Mouse (Mus musculus) limb, embryonic 12.5 days (tissue): ENCODE results near the gene Enthd1. TPM values are rescaled to one million over a fixed set of nuclear protein-coding genes. Genes with fewer than 3 reads are reported as not detected.
"Not testable (repeated sequence)": the region's sequence is repeated elsewhere in the genome, so short reads cannot be mapped to it uniquely, and the experiment has no call there.

ENCODE experiments used
- ATAC-seq: fragments of 200-750 bp; cut with Nextera tagmentation; 2 replicates; pipeline ENCODE4 v1.8.0; 2017; ENCODE audit warnings: low read depth, moderate TSS enrichment; ENCODE audit not compliant: insufficient number of reproducible peaks, insufficient read depth, low FRiP score, low TSS enrichment
- H3K27ac ChIP-seq: fragments of 300-500 bp; sonication (generic); 2 replicates; pipeline ENCODE4 v1.5.1; 2016; ENCODE audit warnings: mild to moderate bottlenecking, moderate library complexity
- H3K27me3 ChIP-seq: fragments of 300-500 bp; sonication (generic); 2 replicates; pipeline ENCODE4 v1.6.1; 2016; ENCODE audit warnings: mild to moderate bottlenecking, moderate library complexity
- H3K36me3 ChIP-seq: fragments of 300-500 bp; sonication (generic); 2 replicates; pipeline ENCODE4 v1.6.1; 2016; ENCODE audit warnings: mild to moderate bottlenecking, moderate library complexity
- H3K4me1 ChIP-seq: fragments of 300-500 bp; sonication (generic); replicated peaks from 2 replicates; pipeline ENCODE4 v1.6.1; 2016
- H3K4me2 ChIP-seq: fragments of 300-500 bp; sonication (generic); 2 replicates; pipeline ENCODE4 v1.6.1; 2016; ENCODE audit warnings: mild to moderate bottlenecking, moderate library complexity
- H3K4me3 ChIP-seq: fragments of 300-500 bp; sonication (generic); replicated peaks from 2 replicates; pipeline ENCODE4 v1.5.1; 2016; ENCODE audit warnings: mild to moderate bottlenecking
- H3K9ac ChIP-seq: fragments of 300-500 bp; sonication (generic); replicated peaks from 2 replicates; pipeline ENCODE4 v1.6.1; 2016; ENCODE audit warnings: mild to moderate bottlenecking, moderate library complexity
- H3K9me3 ChIP-seq: fragments of 300-500 bp; sonication (generic); 2 replicates; pipeline ENCODE4 v1.6.1; 2016; ENCODE audit warnings: mild to moderate bottlenecking, moderate library complexity
- WGBS: fragments of 180-500 bp; shearing (Covaris S2); methylation state at CpG from one replicate; pipeline ENCODE4 v1.1.7; 2016; 5-methylcytosine and 5-hydroxymethylcytosine counted together
- polyA plus RNA-seq: library from polyadenylated mRNA; unstranded; fragments of >200 nt; fragmentation: Nextera tagmentation; extraction: Ambion mirVana; gene quantifications from 2 replicates; pipeline ENCODE4 v1.2.1, GENCODE M21; 2016

The Enthd1 gene
- polyA plus RNA-seq, 1 experiment from 2014 or later = not detected

DNA sequence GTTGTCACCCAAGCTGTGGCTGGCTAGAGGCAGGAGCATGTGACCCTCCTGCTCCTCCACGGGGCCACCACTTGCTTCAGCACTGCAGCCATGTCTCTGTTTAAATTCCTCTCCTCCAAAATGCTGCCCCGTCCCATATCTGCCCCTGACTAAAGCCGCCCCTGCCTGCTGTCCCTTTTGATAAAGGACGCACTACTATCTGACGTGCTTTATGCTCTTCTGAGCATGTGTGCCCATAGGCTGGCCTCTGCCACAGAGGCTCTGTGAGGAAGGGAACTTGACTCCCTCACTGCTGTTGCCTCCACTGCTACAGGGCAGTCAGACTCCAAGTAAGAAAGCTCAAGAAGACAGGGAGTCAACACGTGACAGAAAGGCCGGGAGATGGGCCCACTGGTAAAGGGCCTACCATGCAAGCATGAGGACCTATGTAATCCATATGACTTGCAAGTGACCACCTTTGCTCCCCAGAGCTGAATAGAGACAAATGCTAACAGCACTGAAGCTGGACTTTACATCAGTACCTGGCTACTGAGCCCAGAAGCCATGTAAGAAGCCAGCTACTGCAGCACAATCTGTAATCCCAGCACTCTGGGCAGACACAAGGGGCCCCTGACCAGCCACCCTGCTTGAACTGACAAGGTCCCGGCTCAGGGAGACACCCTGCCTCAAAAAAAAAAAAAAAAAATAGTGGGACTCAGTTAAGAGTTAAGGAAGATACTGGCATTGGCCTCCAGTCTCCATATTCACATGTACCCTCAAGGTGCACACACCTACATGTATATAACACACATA lies 32.5 kb downstream of the Enthd1 start:
- H3K4me2 ChIP-seq = no peak overlapping the region
- no peak overlapping the region for H3K9ac ChIP-seq
- no peaks in the 10 kb centered on the region for H3K9me3 ChIP-seq
- H3K36me3 ChIP-seq = no peaks in the 10 kb centered on the region
- 0 out of 2 replicates have a peak, but pooled peaks cover 4% of the 10 kb centered on the region for H3K27me3 ChIP-seq
- H3K27ac ChIP-seq = no peak overlapping the region
- no peak overlapping the region for H3K4me3 ChIP-seq
- 83% methylated on average over 8 of the region's 8 CpGs for WGBS
- ATAC-seq = no peak
- H3K4me1 ChIP-seq = no peaks in the 10 kb centered on the region

DNA sequence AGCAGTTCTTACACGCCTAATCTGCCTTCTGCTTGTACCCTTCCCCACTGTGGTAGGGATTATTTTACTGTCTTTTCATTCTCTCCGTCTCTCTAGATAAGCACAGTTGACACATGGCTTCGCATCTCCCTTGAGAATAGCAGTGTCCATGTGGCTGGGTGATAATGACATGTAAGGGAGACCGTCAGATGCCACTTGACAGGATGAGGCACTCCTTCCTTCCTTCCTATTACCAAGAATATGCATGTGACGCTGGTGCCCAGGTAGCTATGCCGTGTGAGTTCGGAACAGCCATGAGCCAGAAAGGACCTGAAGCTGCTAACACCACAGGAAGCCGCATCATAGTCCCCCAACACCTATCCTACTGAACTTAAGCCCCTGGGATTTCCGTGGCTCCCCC lies 33.9 kb downstream of the Enthd1 start:
- H3K4me1 ChIP-seq = no peaks in the 10 kb centered on the region
- no peak overlapping the region for H3K27ac ChIP-seq
- H3K36me3 ChIP-seq = no peaks in the 10 kb centered on the region
- H3K4me2 ChIP-seq = no peak overlapping the region
- 0 out of 2 replicates have a peak, but pooled peaks cover 4% of the 10 kb centered on the region for H3K27me3 ChIP-seq
- ATAC-seq = no peak
- no peaks in the 10 kb centered on the region for H3K9me3 ChIP-seq
- no peak overlapping the region for H3K4me3 ChIP-seq
- WGBS = 85% methylated on average over 9 of the region's 9 CpGs
- no peak overlapping the region for H3K9ac ChIP-seq

DNA sequence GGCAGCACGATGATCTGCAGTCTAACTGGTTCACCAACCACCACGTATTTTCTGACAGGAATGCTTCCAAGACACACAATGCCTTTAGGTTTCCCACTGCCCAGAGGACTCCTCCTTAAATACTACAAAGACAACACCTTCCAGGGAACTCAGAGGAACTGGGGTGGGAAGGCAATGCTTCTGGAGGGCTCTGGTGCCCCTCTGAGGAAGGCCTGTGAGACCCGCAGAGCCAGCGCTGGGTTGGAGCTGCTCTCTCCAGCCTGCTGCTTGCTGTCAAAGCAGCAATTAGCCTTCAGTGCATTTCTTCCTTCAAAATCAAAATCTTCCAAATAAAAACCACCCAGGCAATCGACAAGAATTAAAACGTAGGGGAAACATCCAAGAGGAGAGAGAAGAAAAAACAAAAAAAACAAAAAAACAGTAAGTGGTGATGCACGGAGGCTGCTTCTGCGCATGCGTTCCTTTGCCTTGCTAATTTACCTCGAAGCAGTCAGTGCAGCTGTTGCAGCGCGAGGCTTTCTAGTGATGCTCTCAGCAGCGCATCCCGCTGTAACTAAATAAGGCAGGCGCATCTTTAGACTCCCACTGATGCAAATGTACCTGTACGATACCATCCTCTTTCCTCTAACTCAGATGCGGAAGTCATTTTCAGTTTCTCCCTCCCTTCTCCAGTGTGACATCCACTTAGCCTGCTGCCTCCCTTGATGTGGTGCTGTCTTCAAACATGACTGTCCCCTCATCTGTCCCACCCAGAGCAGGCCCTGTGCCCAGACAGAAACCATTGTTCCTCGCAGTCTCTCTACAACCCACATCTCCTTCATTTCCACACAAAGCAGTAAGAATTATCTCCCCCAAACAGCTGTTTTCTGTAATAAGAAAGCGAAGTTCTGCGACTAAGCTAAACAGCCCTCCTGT lies 34.7 kb downstream of the Enthd1 start:
- no peak overlapping the region for H3K4me3 ChIP-seq
- 41% methylated on average over 20 of the region's 20 CpGs for WGBS
- H3K9me3 ChIP-seq = no peaks in the 10 kb centered on the region
- H3K4me2 ChIP-seq = peak overlapping the region; percentile 31; the same call in 1 of the 2 replicates
- H3K4me1 ChIP-seq = no peaks in the 10 kb centered on the region
- no peak for ATAC-seq
- H3K27ac ChIP-seq = no peak overlapping the region
- H3K9ac ChIP-seq = no peak overlapping the region
- H3K27me3 ChIP-seq = 0 out of 2 replicates have a peak, but pooled peaks cover 4% of the 10 kb centered on the region
- no peaks in the 10 kb centered on the region for H3K36me3 ChIP-seq

DNA sequence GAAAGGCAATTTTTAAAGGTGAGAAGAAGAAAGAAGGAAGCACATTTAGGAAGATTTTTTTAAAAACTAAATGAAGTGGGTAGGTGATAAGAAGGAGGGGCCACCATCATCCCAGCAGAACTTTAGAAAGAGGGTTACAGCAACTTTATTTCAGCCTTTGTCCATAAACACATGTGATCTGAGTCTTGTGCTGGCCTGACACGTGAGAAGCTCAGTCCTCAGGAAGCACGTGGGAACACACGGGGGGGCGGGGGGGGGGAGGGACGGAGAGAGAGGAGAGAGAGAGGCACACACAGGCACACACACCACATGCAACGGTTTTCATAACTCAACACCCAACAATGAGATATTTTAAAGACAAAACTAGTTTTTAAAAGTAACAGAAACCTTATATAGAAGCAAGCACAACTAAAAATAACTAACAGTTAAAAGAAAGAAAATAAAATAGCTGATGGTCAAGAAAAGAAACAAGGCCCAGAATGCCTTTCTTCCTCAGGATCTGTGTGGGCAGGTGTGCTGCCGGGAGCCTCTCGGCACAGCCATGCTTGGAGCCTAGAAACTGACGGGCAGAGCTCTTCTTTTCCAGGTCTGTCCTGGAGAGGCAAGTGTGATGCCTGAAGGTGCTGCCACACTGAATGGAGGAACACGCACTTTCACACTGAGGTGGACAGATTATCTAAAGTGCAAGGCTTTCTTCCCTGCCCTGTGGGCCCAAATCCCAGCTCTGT lies 43.1 kb downstream of the Enthd1 start:
- no peak overlapping the region for H3K4me3 ChIP-seq
- peak overlapping the region; percentile 69; the same call in 1 of the 2 replicates for H3K27ac ChIP-seq
- no peak overlapping the region for H3K9ac ChIP-seq
- H3K36me3 ChIP-seq = no peaks in the 10 kb centered on the region
- 36% methylated on average over 9 of the region's 10 CpGs for WGBS
- no peak for ATAC-seq
- H3K9me3 ChIP-seq = no peaks in the 10 kb centered on the region
- no peak overlapping the region for H3K4me2 ChIP-seq
- H3K4me1 ChIP-seq = peaks cover 30% of the 10 kb centered on the region
- no peaks in the 10 kb centered on the region for H3K27me3 ChIP-seq

DNA sequence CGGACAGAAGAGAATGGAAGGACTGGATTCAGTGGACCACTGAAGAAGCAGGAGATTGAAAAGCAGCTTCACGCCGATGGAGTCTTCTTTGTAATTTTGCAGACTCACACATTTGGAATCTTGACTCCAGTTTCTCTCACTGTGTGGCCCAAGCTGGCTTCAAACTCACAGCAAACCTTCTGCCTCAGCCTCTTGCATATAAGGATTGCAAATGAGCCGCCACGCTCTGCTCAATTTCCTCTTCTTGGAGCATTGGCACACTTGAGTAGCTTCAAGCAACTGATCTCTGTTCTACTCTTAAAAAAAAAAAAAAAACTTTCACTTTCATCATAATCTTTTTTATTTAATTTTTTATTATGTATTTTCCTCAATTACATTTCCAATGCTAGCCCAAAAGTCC lies 45.0 kb downstream of the Enthd1 start:
- no peak for ATAC-seq
- Histone ChIP-seq H3K4me1 (peaks cover 32% of the 10 kb centered on the region), H3K27me3 (no peaks in the 10 kb centered on the region), H3K36me3 (no peaks in the 10 kb centered on the region), H3K9ac (no peak overlapping the region), H3K4me2 (no peak overlapping the region), H3K9me3 (no peaks in the 10 kb centered on the region), H3K4me3 (no peak overlapping the region), H3K27ac (no peak overlapping the region)
- 93% methylated on average over 5 of the region's 5 CpGs for WGBS

DNA sequence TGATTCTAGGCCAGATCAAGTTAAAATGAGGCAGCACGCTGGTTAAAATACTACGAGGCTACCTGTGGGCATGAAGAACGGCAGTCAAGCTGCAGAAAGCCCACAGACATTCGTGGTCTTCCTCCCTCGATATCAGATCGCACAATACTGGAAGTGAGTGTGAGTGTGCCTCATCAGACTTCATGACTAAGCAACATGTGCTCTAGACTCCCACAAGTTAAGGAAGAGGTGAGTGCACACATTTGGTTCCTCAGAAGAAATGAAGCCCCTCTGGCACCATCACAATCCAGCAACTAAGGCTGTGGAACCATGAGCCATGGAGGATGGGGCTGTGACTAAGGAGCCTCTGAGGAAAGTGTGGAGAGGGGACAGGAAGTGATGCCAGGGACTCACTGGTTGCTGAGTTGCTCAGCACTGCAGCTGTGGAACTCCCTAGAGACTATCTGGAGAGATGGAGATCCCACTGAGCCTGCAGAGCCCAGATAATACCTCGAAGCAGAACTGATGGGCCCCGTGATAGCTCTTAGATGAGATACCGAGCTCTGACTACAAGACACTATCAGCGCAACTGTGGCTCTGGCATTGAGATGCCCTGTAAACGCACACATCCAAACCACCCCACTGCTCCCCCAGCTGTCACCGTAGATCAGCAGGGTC lies 46.3 kb downstream of the Enthd1 start:
- H3K36me3 ChIP-seq = no peaks in the 10 kb centered on the region
- no peak overlapping the region for H3K4me3 ChIP-seq
- H3K4me1 ChIP-seq = peaks cover 35% of the 10 kb centered on the region
- H3K9ac ChIP-seq = no peak overlapping the region
- H3K4me2 ChIP-seq = no peak overlapping the region
- 0 out of 2 replicates have a peak overlapping the region, but pooled peaks have one; percentile 53 for H3K27ac ChIP-seq
- 86% methylated on average over 12 of the region's 12 CpGs for WGBS
- H3K9me3 ChIP-seq = no peaks in the 10 kb centered on the region
- no peaks in the 10 kb centered on the region for H3K27me3 ChIP-seq
- no peak for ATAC-seq

DNA sequence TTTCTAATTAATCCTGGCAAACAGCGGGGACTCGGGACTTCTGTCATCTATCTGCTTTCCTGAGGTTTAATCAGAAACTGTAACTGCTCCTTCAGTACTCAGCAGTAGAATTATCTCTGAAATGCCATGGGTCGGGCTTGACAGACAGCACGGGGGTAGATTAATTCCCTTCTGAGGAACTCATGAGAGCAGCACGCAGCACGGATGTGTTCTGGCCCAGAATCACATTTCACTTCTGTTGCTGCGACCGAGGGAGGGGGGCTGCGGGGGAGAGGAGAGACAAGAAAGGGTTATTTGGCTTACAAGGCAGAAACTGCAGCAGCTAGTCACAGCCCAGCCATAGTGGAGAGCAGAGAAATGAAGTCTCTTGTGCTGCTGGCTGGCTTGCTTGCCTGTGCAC lies 47.0 kb downstream of the Enthd1 start:
- Histone ChIP-seq H3K4me3 (no peak overlapping the region), H3K4me1 (peaks cover 42% of the 10 kb centered on the region), H3K4me2 (peak overlapping the region; percentile 28), H3K36me3 (no peaks in the 10 kb centered on the region), H3K9me3 (no peaks in the 10 kb centered on the region), H3K27me3 (no peaks in the 10 kb centered on the region), H3K27ac (0 out of 2 replicates have a peak overlapping the region, but pooled peaks have one; percentile 53), H3K9ac (no peak overlapping the region; the same call in 1 of the 2 replicates)
- ATAC-seq = peak; percentile 64
- WGBS = 24% methylated on average over 9 of the region's 9 CpGs

DNA sequence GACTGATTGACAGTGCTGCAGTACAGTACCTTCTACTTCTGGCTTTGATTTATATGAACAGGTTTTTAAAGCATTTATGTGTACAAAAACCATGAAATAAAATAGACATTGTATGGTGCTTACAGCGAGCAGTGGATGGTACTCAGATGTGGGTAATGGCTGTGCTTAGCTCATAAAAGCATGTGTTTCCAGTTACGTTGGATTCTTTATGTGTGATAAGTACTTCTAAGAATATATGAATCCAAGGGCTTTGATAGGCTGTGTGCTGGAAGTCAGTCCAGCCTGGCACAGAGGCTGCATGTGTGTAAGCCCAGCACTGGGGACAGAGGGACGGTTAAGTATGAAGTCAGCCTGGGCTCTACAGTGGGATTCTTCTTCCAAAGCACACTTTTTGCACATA lies 48.4 kb downstream of the Enthd1 start:
- H3K4me1 ChIP-seq = peaks cover 35% of the 10 kb centered on the region
- H3K36me3 ChIP-seq = no peaks in the 10 kb centered on the region
- H3K9ac ChIP-seq = no peak overlapping the region
- ATAC-seq = no peak
- no peak overlapping the region for H3K4me3 ChIP-seq
- H3K9me3 ChIP-seq = no peaks in the 10 kb centered on the region
- H3K4me2 ChIP-seq = no peak overlapping the region
- 53% methylated on average over 3 of the region's 3 CpGs for WGBS
- H3K27ac ChIP-seq = no peak overlapping the region
- no peaks in the 10 kb centered on the region for H3K27me3 ChIP-seq

DNA sequence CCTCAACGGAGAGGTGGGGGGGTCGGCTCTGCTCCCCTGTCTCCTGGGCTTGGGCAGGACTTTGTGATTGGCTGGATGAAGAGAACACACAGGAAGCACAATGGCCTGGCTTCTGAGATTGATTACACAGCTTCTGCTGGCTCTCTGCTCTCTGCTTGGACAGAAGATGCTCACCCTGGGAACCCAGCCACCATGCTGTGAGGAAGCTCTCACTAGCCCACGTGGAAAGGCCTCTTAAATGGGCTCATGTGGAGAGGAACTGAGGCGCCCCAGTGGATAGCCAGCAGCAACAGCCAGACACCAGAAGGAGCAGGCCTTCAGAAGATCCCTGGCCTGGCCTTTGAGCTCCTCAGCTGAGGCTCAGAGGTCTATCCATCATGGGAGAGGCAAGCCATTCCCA lies 59.9 kb downstream of the Enthd1 start:
- H3K4me3 ChIP-seq = no peak overlapping the region
- no peaks in the 10 kb centered on the region for H3K9me3 ChIP-seq
- no peak overlapping the region for H3K9ac ChIP-seq
- H3K4me1 ChIP-seq = no peaks in the 10 kb centered on the region
- no peak for ATAC-seq
- H3K27me3 ChIP-seq = no peaks in the 10 kb centered on the region
- H3K4me2 ChIP-seq = no peak overlapping the region
- no peak overlapping the region for H3K27ac ChIP-seq
- no peaks in the 10 kb centered on the region for H3K36me3 ChIP-seq
- WGBS = 41% methylated on average over 4 of the region's 4 CpGs

DNA sequence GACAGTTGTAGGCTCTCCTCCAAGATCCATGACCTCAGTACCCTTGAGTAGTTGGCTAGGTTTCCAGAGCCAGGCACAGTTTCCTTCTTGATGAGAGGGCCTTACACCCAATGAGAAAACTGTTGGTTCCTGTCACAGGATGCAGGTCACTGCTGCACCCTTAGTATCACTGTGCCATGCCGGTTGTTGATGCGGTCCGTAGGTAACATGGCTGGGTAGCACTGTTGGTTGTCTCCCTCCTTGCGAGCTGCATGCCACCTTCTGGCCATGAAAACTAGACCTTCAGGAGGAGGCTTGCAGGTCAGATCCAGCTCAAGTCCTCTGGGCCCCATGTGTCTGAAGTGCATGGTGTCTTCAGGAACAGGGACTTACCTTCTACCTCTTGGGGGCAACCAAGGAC lies 61.8 kb downstream of the Enthd1 start:
- H3K4me2 ChIP-seq, H3K27me3 ChIP-seq, H3K4me3 ChIP-seq, ATAC-seq, H3K36me3 ChIP-seq, H3K9ac ChIP-seq, H3K27ac ChIP-seq, H3K4me1 ChIP-seq, H3K9me3 ChIP-seq: not testable (repeated sequence)
- WGBS = 93% methylated on average over 4 of the region's 4 CpGs
